Mouse (Mus musculus) liver, embryonic 14 days (tissue): ENCODE results near the gene Olfr47. TPM values are rescaled to one million over a fixed set of nuclear protein-coding genes. Genes with fewer than 3 reads are reported as not detected.

ENCODE experiments used
- polyA plus RNA-seq: library from polyadenylated mRNA; depleted of rRNA; stranded (reverse); fragments of >200 nt; gene quantifications from 2 replicates; pipeline ENCODE4 v1.2.3, GENCODE M21; 2012; rRNA removed

The Olfr47 gene
- polyA plus RNA-seq: not detected in 2 replicates

GRCm38 (mm10) chr6:43231255-43231654, at the start of gene Olfr47:
TSS of gene Olfr47 (plus strand) at chr6:43231529.

GRCm38 (mm10) chr6:43196781-43197180, 34.5 kb upstream of the Olfr47 start, which contains the start of gene Olfr435:
TSS of gene Olfr435 (plus strand) at chr6:43197146.

DNA sequence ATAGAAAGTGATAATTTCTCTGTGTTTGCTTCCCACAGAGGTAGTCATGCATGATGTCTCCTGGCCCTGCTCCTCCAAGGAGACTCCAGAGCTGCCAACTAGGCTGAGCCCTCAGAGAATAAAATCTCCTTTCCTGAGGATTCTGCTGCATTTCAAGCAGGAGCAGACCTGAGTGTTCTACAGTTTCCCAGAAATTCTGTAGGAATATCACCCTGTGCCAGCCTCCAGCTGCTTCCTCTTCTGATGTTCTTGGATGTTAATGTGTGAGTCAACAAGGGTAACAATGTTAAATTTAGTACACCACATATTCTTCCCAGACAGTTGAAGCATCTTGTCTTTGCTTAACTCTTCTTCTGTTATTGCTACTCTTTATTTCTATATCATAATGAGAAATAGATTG, 18.5 kb upstream of the Olfr47 start, which contains the start of gene Olfr434:
Gene Olfr434, plus strand, starts transcription at position 149 of the 400 bp plus-strand sequence.

DNA sequence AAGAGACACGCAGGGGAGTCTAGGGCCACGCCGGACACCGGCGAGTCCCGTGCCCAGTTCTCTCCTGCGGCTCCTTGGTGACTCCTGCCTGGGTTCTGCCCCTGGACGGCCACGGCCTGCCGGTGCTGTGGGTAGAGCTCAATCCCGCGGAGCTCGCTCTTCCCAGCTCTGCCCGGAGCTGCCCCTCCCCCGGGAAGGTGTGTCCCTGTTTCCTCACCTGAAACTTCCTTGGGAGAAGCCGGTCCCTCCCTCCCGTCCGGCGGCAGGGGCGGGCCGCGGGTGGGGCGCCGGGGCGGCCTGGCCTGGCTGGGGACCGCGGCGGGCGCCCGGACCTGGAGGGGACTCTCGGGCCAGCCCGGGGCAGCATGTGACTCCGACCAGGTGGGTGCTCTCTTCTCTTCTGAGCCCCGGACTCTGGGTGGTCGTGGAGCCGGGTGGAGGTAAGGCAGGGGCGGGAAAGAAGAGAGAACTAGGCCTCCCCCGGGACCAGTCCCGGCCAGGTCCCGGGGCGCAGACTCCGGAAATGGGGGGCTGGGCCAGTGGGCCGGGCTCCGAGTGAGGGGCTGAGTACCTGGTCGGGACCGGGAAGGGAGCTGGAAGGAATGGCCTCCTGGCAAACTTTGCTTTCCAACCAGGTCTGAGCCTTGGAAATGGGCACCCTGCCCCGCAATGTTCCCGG, 34.2 kb downstream of the Olfr47 start, which contains the start of gene Arhgef5:
Gene Arhgef5, plus strand, starts transcription at position 220 of the 679 bp plus-strand sequence.

Other genes starting within 250 kb of the Olfr47 start
- not detected in 2 replicates for gene Olfr441, start 125.2 kb upstream of the Olfr47 start, polyA plus RNA-seq
- gene Olfr237-ps1, start 85.0 kb upstream of the Olfr47 start, polyA plus RNA-seq: not detected in 2 replicates
- not detected in 2 replicates for gene Olfr437, start 68.2 kb upstream of the Olfr47 start, polyA plus RNA-seq
- not detected in 2 replicates for gene Olfr13, start 59.4 kb upstream of the Olfr47 start, polyA plus RNA-seq
- gene Olfr435, start 34.4 kb upstream of the Olfr47 start, polyA plus RNA-seq: not detected in 2 replicates
- not detected in 2 replicates for gene Olfr434, start 18.5 kb upstream of the Olfr47 start, polyA plus RNA-seq
- gene Arhgef5, start 34.1 kb downstream of the Olfr47 start, polyA plus RNA-seq: 2.4 and 2.5 TPM in 2 replicates
- 0.05 TPM in 1 of 2 replicates, not detected in the other for gene Nobox, start 78.0 kb downstream of the Olfr47 start, polyA plus RNA-seq